Mouse (Mus musculus) right cerebral cortex, postnatal 4 days (tissue): ENCODE data around the gene Slc4a7.
"Not testable (repeated sequence)": the region's sequence is repeated elsewhere in the genome, so short reads cannot be mapped to it uniquely, and the experiment has no call there.

Experiments used
- DNase-seq: peaks from one replicate; pipeline ENCODE4 v3.0.0-alpha.2; 2022

Gene Slc4a7

GRCm38 (mm10) chr14:14800810-14801209, 98.7 kb downstream of the Slc4a7 start:
- no peak for DNase-seq

- not testable (repeated sequence) for DNase-seq
These were observed 101.0 kb downstream of the Slc4a7 start, which contains the start of gene Nek10 for GRCm38 (mm10) chr14:14803115-14803514. Gene Nek10 (plus strand): TSS chr14:14803415.

- peak; percentile 6 for DNase-seq
These were observed 101.9 kb downstream of the Slc4a7 start for GRCm38 (mm10) chr14:14803921-14804517.

- DNase-seq = no peak
These were observed 102.6 kb downstream of the Slc4a7 start for GRCm38 (mm10) chr14:14804518-14805212.

GRCm38 (mm10) chr14:14832520-14833240, 130.6 kb downstream of the Slc4a7 start:
- peak; percentile 30 for DNase-seq

- DNase-seq = no peak
These were observed 131.4 kb downstream of the Slc4a7 start for GRCm38 (mm10) chr14:14833498-14833897.

GRCm38 (mm10) chr14:14834266-14834665, 132.2 kb downstream of the Slc4a7 start:
- DNase-seq = no peak

GRCm38 (mm10) chr14:14837627-14838026, 135.5 kb downstream of the Slc4a7 start:
- no peak for DNase-seq

- DNase-seq = no peak
These were observed 136.0 kb downstream of the Slc4a7 start for GRCm38 (mm10) chr14:14838109-14838508.

- DNase-seq = no peak
These were observed 140.9 kb downstream of the Slc4a7 start for GRCm38 (mm10) chr14:14842734-14843530.
